Mouse (Mus musculus) CH12.LX (cell line): ENCODE measurements around the gene Brd3.
A peak's percentile ranks its signal among the peaks of the same experiment; 100 is the strongest.

Source experiments
- CTCF ChIP-seq, 2 experiments: IDR thresholded peaks in 1 of 2; conservative IDR thresholded peaks in 1 of 2; 2 replicates each; pipeline ENCODE4 v1.5.1; 2011 to 2012; ENCODE audit warnings: low read depth in 2 of 2, low read length in 2 of 2, improper control_type of control experiment in 1 of 2, inconsistent platforms in 1 of 2, mild to moderate bottlenecking in 1 of 2, moderate library complexity in 1 of 2
- ELF1 ChIP-seq: IDR thresholded peaks from 2 replicates; pipeline ENCODE4 v1.6.1; 2014; ENCODE audit warnings: low read depth, mild to moderate bottlenecking, inconsistent platforms, low read length, improper control_type of control experiment
- EP300 ChIP-seq: IDR thresholded peaks from 2 replicates; pipeline ENCODE4 v1.6.1; 2011; ENCODE audit warnings: low read length, improper control_type of control experiment
- KAT2A ChIP-seq: IDR thresholded peaks from 2 replicates; pipeline ENCODE4 v1.6.1; 2012; ENCODE audit warnings: low read length, improper control_type of control experiment, inconsistent platforms; ENCODE audit not compliant: insufficient replicate concordance
- MAFK ChIP-seq: IDR thresholded peaks from 2 replicates; pipeline ENCODE4 v1.6.1; 2011; ENCODE audit warnings: low read length, improper control_type of control experiment; ENCODE audit not compliant: insufficient replicate concordance
- MAX ChIP-seq: IDR thresholded peaks from 2 replicates; pipeline ENCODE4 v1.6.1; 2011; ENCODE audit warnings: low read length, improper control_type of control experiment
- POLR2A ChIP-seq: IDR thresholded peaks from 2 replicates; pipeline ENCODE4 v1.6.1; 2011; ENCODE audit warnings: low read depth, mild to moderate bottlenecking, improper control_type of control experiment, low read length
- RCOR1 ChIP-seq: conservative IDR thresholded peaks from 2 replicates; pipeline ENCODE4 v1.6.1; 2012; ENCODE audit warnings: low read depth, mild to moderate bottlenecking, inconsistent platforms, low read length, improper control_type of control experiment
- SIN3A ChIP-seq: IDR thresholded peaks from 2 replicates; pipeline ENCODE4 v1.6.1; 2012; ENCODE audit warnings: low read length, improper control_type of control experiment, inconsistent platforms
- USF1 ChIP-seq: IDR thresholded peaks from 2 replicates; pipeline ENCODE4 v1.6.1; 2014; ENCODE audit warnings: low read depth, mild to moderate bottlenecking, inconsistent platforms, low read length, improper control_type of control experiment
- USF2 ChIP-seq: conservative IDR thresholded peaks from 2 replicates; pipeline ENCODE4 v1.6.1; 2011; ENCODE audit warnings: low read depth, low read length, improper control_type of control experiment
- ZC3H11A ChIP-seq: IDR thresholded peaks from 2 replicates; pipeline ENCODE4 v1.6.1; 2012; ENCODE audit warnings: low read depth, mild to moderate bottlenecking, inconsistent platforms, low read length, improper control_type of control experiment
- ZKSCAN1 ChIP-seq: IDR thresholded peaks from 2 replicates; pipeline ENCODE4 v1.6.1; 2012; ENCODE audit warnings: low read depth, inconsistent platforms, low read length, improper control_type of control experiment, borderline replicate concordance

GRCm38 (mm10) chr2:27404375-27405093 lies 102.9 kb downstream of the Brd3 start:
- TF ChIP-seq CTCF (conservative IDR thresholded peaks at IDR 0.05 in 1 of 2, IDR thresholded peaks at IDR 0.05 in 1 of 2; ENCODE audit: low read depth in 2 of 2, low read length in 2 of 2) (no peak), USF2 (no peak), KAT2A (no peak), MAX (peak; percentile 28; the same call in 1 of the 2 replicates), POLR2A (no peak), SIN3A (peak; percentile 57), MAFK (no peak), EP300 (peak; percentile 61; the same call in 1 of the 2 replicates), USF1 (no peak), RCOR1 (peak; percentile 79; the same call in 1 of the 2 replicates), ZC3H11A (no peak), ELF1 (peak; percentile 13; the same call in 1 of the 2 replicates), ZKSCAN1 (no peak)
